Mouse (Mus musculus) C2C12 (cell line): ENCODE measurements around the gene Shf.

ENCODE experiments used
- CEBPB ChIP-seq: IDR thresholded peaks from one replicate; pipeline ENCODE4 v1.6.1; 2011; ENCODE audit warnings: low read depth, mild to moderate bottlenecking, control low read depth, moderate library complexity
- CTCF ChIP-seq: IDR thresholded peaks from one replicate; pipeline ENCODE4 v1.5.1; 2011; ENCODE audit not compliant: control insufficient read depth, insufficient read depth, insufficient read length
- FOSL1 ChIP-seq: IDR thresholded peaks from one replicate; pipeline ENCODE4 v1.8.0; 2011; ENCODE audit warnings: mild to moderate bottlenecking, low read length; ENCODE audit not compliant: poor library complexity, insufficient read depth, severe bottlenecking
- MAX ChIP-seq: IDR thresholded peaks from one replicate; pipeline ENCODE4 v1.6.1; 2011; ENCODE audit warnings: mild to moderate bottlenecking, control low read depth
- MYOD1 ChIP-seq: IDR thresholded peaks from one replicate; pipeline ENCODE4 v1.6.1; 2011; ENCODE audit warnings: low read depth; ENCODE audit not compliant: control insufficient read depth, insufficient read length
- USF1 ChIP-seq: IDR thresholded peaks from one replicate; pipeline ENCODE4 v1.6.1; 2011; ENCODE audit warnings: low read depth, mild to moderate bottlenecking, control low read depth, moderate library complexity

DNA sequence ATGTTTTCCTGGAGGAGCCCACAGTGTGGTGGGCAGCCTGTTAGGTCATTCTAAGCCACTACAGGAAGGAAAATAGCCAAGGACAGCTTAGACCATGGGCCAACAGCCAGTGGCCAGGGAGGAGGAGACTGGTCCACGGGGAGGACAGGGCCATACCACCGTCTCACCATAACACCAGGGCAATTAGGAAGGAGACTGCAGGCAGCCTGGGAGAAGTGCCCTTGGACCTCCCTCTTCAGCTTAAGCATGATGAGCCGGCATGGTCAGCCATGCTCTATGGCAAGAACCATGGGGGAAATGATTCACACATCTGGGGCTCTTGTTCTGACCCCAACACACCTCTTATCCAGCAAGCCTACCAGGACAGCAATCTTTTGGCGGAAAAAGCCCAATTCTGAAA lies 1.8 kb downstream of the Shf start:
- TF ChIP-seq CTCF: no peak
- no peak for TF ChIP-seq USF1
- no peak for TF ChIP-seq MYOD1
- TF ChIP-seq CEBPB: no peak
- no peak for TF ChIP-seq FOSL1
- no peak for TF ChIP-seq MAX
